Mouse (Mus musculus) cerebellum, adult 2 months (tissue): ENCODE measurements around the gene Dohh. TPM values are rescaled to one million over a fixed set of nuclear protein-coding genes. Genes with fewer than 3 reads are reported as not detected.
A peak's percentile ranks its signal among the peaks of the same experiment; 100 is the strongest.

ENCODE experiments used
- DNase-seq, 2 experiments: peaks; one replicate each; pipeline ENCODE4 v3.0.0; 2021
- H3K27ac ChIP-seq: fragments of 200-500 bp; 2 replicates; pipeline ENCODE4 v1.5.1; 2012; ENCODE audit warnings: low read length, control low read depth, inconsistent platforms; ENCODE audit not compliant: insufficient read depth
- H3K27me3 ChIP-seq: fragments of 200-500 bp; 2 replicates; pipeline ENCODE4 v1.6.1; 2012; ENCODE audit warnings: inconsistent platforms, mild to moderate bottlenecking, low read length, moderate library complexity; ENCODE audit not compliant: control insufficient read depth, insufficient read depth
- H3K4me1 ChIP-seq: fragments of 200-500 bp; 2 replicates; pipeline ENCODE4 v1.6.1; 2011; ENCODE audit warnings: low read length; ENCODE audit not compliant: control insufficient read depth, insufficient read depth
- H3K4me3 ChIP-seq: fragments of 200-500 bp; replicated peaks from 2 replicates; pipeline ENCODE3; 2011; ENCODE audit warnings: mild to moderate bottlenecking, low read depth, low read length, control low read depth; ENCODE audit not compliant: insufficient read depth
- CTCF ChIP-seq: fragments of 200-500 bp; IDR thresholded peaks from 2 replicates; pipeline ENCODE4 v1.5.1; 2011; ENCODE audit warnings: low read depth, mild to moderate bottlenecking, control low read depth, low read length, moderate library complexity, borderline replicate concordance; ENCODE audit not compliant: insufficient read depth
- POLR2A ChIP-seq: fragments of 200-500 bp; IDR thresholded peaks from 2 replicates; pipeline ENCODE4 v1.6.1; 2011; ENCODE audit warnings: low read length, control low read depth, borderline replicate concordance; ENCODE audit not compliant: insufficient read depth
- WGBS: fragments of 180-500 bp; shearing (Covaris S2); methylation state at CpG from one replicate; pipeline ENCODE4 v1.1.7; 2018; 5-methylcytosine and 5-hydroxymethylcytosine counted together
- polyA plus RNA-seq: library from polyadenylated mRNA; depleted of rRNA; stranded (reverse); fragments of >200 nt; gene quantifications from 2 replicates; pipeline ENCODE4 v1.2.3, GENCODE M21; 2012

The Dohh gene
- polyA plus RNA-seq, 1 experiment = 93.1 TPM

DNA sequence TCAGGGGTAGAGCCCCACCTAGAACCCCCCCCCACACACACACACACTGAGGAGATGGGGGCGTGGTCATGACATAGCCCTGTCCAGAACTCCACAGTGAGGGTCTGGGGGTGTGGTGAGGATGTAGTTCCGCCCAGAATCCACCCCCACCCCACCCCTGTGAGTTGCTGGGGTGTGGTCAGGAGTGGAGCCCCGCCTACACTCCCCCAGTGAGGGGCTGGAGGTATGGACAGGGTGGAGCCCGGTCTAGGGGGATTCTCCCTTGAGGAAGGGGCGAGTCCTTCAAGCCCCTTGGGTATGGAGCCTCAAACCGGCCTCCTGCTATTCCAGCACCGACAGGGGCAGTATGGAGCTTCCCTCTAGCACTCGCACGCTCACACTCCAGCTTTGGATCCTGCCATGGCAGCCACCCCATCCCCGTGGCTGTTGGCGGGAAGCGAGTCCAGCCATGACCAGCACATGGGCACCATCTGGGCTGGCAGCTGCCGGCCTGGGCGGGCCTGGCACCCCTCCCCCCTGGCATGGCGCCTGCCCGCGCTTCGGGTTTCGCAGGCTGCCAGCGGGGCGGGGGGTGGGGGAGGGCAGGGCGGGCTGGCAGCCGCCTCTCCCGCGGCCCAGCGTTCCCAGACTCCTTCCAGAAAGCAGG is 32.5 kb downstream of the Dohh start:
- 1% methylated on average over 26 of the region's 26 CpGs for WGBS
- Histone ChIP-seq H3K4me3 (no peak overlapping the region), H3K27me3 (no peaks in the 10 kb centered on the region), H3K27ac (peak overlapping the region; percentile 99), H3K4me1 (peaks cover 95% of the 10 kb centered on the region)
- peak; percentile 64 for TF ChIP-seq CTCF
- TF ChIP-seq POLR2A = no peak
- peak; percentile 95 to 96 for DNase-seq

DNA sequence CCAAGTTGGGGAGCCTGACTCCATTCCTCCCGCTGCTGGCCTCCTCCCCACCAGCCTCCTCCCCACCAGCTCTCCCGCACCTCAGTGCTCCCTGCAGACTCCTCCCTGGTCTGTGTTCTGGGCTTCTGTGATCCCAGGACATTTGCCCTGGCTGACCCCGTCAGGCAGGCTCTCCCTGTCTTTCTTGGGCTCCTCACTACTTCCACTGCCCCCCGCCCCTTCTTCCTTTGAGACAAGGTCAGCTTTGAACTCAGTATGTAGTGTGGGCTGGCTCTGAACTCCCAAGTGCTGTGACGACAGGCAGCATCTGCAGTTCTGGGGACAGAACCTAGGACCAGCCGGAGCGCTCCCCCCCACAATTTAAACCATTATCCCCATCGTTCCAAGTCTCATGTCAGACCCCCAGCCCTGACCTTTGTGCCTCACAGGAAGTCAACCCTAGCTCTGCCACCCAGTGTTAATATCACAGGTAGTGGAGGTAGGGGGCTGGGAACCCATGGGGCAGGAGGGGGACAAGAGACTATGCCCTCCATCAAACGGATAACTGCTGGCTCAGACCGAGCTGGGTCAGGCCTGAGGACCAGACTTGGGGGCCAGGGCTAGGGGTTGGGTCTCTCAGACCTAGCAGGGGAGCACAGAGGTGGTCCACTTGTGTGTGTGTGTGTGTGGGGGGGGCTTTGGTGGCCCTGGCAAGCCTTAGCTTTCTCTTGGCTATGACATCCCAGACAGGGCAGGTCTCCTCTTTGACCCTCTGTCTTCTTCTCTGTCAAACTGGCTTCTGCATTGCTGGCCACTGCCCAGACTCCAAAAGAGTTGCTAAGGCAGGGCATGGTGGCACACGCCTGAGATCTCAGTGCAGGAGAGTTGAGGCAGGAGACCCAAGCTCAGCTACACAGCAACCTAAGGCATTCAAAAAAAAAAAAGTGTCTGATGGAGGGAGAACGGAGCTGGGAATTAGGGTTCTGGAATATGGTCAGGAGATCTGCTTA is 33.3 kb downstream of the Dohh start:
- H3K4me1 ChIP-seq = peaks cover 94% of the 10 kb centered on the region
- H3K4me3 ChIP-seq = peak overlapping the region; percentile 17
- peak in 1 of 2 experiments; percentile 36 for DNase-seq

DNA sequence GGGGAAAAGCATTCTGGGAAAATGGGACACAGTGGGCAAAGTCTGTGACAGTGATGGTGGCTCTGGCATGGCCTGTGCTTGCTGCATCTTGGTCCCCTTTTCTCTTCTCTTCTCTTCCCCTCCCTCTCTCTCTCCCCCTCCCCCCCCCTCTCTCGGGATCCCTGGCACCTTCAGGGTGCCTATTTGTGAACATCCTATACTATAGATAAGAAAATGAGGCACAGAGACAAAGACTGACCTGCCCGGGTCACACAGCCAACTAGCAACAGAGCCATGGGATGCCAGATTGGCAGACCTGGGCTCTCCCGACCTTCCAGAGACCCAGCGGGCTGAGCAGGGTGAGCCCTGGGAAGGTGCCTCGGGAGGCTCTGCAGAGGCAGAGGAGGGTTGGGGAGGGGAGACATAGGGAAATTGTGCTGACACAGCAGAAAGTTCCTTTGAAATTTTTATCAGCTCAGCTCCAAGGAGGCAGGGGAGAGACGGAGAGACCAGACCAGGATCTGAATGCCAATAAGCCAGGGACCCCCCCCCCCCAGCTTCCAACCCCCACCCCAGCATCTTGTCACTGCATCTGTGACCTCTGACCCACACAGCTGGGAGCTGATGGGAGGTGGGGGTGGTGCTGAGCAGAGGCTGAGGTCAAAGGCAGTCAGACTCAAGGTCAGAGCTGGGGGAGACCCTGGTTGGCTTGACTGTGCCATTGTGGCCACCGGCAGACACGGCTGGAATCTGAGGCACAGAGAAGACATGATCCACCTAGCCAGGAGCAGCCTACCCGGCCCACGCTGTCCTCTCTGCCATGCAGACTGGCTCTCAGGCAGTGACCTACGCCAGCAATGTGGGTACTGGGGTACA is 34.2 kb downstream of the Dohh start:
- peak; percentile 20 to 27 for DNase-seq
- no peak for TF ChIP-seq CTCF
- no peak for TF ChIP-seq POLR2A
- Histone ChIP-seq H3K4me3 (no peak overlapping the region), H3K4me1 (peaks cover 89% of the 10 kb centered on the region), H3K27ac (peak overlapping the region; percentile 95), H3K27me3 (no peaks in the 10 kb centered on the region)
- WGBS = 14% methylated on average over 11 of the region's 11 CpGs

More for the DNA sequence above, 33.3 kb downstream of the Dohh start:
- H3K27ac ChIP-seq = peak overlapping the region; percentile 95
- TF ChIP-seq POLR2A (no peak), CTCF (no peak)
- 14% methylated on average over 12 of the region's 12 CpGs for WGBS
- no peaks in the 10 kb centered on the region for H3K27me3 ChIP-seq

DNA sequence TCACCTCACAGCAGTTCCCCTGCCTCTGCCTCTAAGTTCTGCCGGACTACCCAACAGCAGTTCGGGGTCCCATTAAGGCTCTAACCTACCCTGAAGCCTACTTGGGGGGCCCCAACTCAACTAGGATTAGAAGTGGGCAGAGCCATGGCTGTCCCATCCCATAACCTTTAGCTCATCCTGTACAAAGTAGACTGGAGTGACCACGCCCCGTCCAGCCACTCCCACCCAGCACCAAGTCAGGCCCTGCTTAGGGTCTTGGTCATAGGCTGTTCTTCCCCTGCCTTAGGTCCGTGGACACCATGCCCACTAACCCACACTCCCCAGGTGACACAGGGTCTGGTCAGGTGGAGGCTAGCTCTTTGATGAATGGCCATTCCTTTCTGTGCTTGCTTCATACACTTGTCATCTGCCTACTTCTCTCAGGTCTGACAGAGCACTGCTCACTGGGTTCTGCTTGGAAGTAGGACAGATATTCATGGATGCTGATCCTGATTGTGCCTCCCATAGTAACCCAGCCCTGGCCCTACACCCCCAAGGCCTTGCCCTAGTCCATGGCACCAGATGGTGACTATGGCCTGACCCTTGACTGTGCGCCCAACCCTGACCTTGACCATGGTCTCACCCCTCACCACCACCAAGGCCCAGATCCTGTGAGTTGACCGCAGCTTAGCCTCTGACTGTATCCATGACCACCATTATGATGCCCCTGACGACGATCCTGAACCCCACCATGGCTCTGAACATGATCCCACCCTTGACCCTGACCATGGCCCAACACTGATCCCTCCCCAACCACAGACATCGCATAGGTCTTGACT is 35.1 kb downstream of the Dohh start:
- Histone ChIP-seq H3K4me3 (no peak overlapping the region), H3K27me3 (no peaks in the 10 kb centered on the region), H3K4me1 (peaks cover 89% of the 10 kb centered on the region), H3K27ac (peak overlapping the region; percentile 44)
- TF ChIP-seq POLR2A = no peak
- no peak for TF ChIP-seq CTCF
- peak; percentile 21 to 38 for DNase-seq
- 84% methylated on average over 10 of the region's 10 CpGs for WGBS

DNA sequence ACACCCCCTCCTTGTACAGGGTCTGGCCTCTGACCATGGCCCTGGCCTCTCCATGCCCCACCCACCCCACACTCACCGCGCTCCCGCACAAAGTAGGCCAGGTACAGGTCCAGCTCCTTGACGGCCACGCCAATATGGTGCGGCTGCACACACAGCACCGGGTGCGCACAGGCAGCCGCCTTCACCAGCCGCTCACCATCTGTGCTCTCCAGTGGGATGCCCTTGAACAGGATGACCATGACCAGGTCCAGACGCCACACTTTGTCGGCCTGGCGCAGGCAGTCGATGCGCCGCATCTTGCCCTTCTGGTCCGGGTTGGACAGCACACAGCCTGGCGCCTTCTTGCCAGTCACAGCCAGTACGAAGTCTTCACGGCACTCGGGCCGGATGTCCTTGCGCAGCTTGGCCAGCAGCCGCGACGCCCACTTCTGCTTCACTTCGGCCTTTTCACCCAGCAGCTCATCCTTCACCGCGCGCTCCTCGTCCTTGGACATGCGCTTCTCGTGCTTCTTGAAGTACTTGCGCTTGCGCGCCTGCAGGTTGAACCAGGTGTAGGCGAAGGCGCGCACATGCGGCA is 36.1 kb downstream of the Dohh start:
- 27% methylated on average over 40 of the region's 40 CpGs for WGBS
- TF ChIP-seq CTCF (no peak), POLR2A (no peak)
- Histone ChIP-seq H3K4me3 (no peak overlapping the region), H3K4me1 (peaks cover 80% of the 10 kb centered on the region), H3K27ac (peak overlapping the region; percentile 35; the same call in 1 of the 2 replicates), H3K27me3 (no peaks in the 10 kb centered on the region)
- DNase-seq = peak; percentile 70 to 71

DNA sequence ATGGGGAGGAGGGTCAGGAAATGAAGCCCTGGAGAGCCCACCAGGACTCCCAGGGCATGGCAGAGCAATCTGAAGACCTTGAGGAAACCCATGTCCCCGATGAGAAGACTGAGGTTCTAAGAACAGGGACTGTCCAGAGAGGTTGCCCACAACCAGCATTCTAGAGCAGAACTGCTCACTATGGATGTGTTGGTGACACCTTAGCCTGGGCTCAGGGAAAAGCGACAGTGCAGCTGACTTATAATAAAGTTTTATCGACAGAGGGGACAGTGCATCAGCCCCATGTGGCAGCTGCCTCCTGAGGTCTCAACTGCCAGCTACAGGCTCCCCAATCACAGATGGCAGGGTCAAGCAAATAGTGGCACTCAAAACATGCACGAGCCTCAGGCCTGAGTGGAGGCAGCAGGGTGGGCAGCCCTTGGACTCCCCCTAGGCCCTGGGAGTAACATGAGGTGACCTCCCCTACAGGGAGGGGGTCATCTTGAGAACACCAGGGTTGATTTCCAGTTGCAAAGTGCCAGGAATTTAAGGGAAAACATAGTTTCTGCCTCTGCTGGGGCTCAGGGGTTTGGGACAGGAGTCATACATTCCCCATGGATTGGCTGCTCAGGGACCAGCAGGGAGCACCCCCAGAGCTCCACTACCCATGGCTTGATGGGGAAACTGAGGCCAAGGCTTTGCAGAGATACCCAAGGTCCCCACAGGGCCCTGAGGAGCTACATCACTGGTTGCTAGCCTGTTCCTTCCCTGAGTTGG is 37.0 kb downstream of the Dohh start:
- Histone ChIP-seq H3K4me1 (peaks cover 72% of the 10 kb centered on the region), H3K4me3 (no peak overlapping the region), H3K27ac (peak overlapping the region; percentile 35), H3K27me3 (no peaks in the 10 kb centered on the region)
- 23% methylated on average over 4 of the region's 4 CpGs for WGBS
- TF ChIP-seq POLR2A = no peak
- no peak for TF ChIP-seq CTCF
- peak; percentile 13 to 33 for DNase-seq
